Mouse (Mus musculus) adrenal gland, postnatal 14 days (tissue): ENCODE data around the gene Chd5. TPM values are rescaled to one million over a fixed set of nuclear protein-coding genes. Genes with fewer than 3 reads are reported as not detected.

ENCODE experiments used
- DNase-seq: peaks from one replicate; pipeline ENCODE4 v3.0.0; 2021; ENCODE audit warnings: mixed read lengths
- total RNA-seq: library from RNA; stranded (reverse); gene quantifications from 2 replicates; pipeline ENCODE4 v1.2.3, GENCODE M21; 2021

The Chd5 gene
- total RNA-seq, 1 experiment from 2014 or later = 8.0 TPM

- DNase-seq = no peak
These were observed 15.6 kb downstream of the Chd5 start for GRCm38 (mm10) chr4:152353886-152354637.

DNA sequence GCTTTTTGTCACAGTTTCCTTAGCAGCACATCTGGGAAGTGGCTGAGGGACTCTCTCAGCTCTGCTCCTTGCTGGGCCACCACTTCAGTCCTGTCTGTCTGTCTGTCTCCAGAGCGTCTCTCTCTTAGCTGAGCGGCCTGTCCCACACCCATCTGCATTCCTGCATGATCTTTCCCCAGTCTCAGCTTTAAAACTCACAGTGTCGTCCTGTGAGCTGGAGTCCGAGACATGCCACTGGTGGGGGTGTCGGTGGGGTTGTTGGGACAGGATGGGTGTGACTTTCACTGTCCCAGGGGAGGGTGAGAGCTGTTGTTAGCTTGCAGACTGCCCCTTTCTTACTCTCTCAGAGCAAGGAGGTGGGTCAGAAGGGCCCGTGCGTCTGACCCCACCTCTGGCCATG, 17.2 kb downstream of the Chd5 start:
- no peak for DNase-seq

GRCm38 (mm10) chr4:152359700-152360099, 21.2 kb downstream of the Chd5 start:
- DNase-seq = no peak

GRCm38 (mm10) chr4:152360855-152361254, 22.4 kb downstream of the Chd5 start:
- DNase-seq = peak; percentile 47

GRCm38 (mm10) chr4:152362180-152362579, 23.7 kb downstream of the Chd5 start:
- no peak for DNase-seq

GRCm38 (mm10) chr4:152365228-152365627, 26.8 kb downstream of the Chd5 start:
- no peak for DNase-seq

GRCm38 (mm10) chr4:152382528-152383252, 44.2 kb downstream of the Chd5 start:
- no peak for DNase-seq

DNA sequence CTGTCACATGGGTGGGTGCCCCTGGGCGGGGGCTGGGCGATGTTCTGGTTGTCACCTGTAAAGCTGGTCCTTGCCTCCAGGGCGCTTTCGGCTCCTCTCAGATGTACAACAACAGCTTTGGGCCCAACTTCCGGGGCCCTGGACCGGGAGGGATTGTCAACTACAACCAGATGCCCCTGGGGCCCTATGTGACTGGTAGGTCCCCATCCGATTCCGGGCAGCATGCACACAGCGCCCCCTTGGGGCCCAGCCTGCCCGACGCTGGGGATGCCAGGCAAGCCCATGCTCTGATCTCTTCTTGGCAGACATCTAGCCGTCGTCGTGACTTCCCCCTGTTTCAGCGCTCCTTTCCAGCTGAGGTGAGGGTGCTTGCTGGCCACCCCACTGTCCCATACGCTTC, 47.2 kb downstream of the Chd5 start:
- DNase-seq = peak; percentile 74

DNA sequence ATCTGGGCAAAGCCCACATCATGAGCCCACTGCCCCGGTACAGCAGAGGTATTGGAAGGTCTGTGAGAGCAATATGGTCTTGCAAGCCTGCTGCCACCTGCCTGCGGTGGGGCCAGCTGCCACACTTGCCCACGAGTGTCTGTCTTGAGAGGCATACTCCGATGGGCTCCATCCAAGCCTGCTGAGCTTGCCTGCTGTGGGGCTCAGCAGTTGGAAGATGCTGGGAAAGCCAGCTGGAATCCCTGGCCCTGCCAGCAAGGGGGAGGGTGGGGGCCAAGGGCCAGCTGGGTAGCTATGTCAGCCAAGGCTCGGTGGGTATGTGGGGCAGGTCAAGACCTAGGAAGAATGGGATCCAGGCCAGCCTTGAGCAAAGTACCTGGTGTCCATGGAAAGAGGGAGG, 53.7 kb downstream of the Chd5 start:
- no peak for DNase-seq

GRCm38 (mm10) chr4:152392627-152393026, 54.2 kb downstream of the Chd5 start:
- DNase-seq = no peak

GRCm38 (mm10) chr4:152398926-152399325, 60.5 kb downstream of the Chd5 start:
- no peak for DNase-seq

- DNase-seq = no peak
These were observed 66.7 kb downstream of the Chd5 start for GRCm38 (mm10) chr4:152405143-152405542.

DNA sequence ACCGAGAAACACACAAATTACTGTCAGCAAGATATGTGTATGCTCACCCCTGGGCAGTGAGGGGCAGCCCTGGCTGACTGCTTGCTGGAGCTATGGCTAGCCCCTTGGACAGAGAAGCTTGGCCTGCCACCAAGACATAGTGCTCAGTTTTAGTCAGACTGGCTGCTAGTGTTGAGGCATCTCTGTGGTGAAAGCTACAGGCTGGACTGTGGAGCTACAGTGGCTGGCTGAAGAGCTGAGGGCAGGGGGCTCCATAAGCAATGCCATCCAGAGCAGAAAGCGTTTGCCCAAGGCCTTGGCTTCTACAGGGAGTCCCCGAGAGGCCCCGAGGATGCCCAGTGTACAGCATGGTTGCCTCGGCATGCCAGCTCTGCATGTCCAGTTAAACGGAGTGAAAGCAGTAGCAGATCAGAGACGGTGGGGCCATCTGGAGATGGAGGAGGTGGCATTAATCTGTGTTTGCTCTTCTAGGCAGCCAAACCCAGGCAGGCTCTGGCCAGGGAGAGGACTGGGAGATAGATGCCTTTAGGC, 67.3 kb downstream of the Chd5 start:
- peak; percentile 16 for DNase-seq

GRCm38 (mm10) chr4:152406531-152406930, 68.1 kb downstream of the Chd5 start:
- DNase-seq = no peak

GRCm38 (mm10) chr4:152410961-152411360, 72.5 kb downstream of the Chd5 start:
- DNase-seq = peak; percentile 59

- DNase-seq = no peak
These were observed 74.2 kb downstream of the Chd5 start for GRCm38 (mm10) chr4:152412524-152413080.

GRCm38 (mm10) chr4:152418229-152419060, 80.0 kb downstream of the Chd5 start:
- no peak for DNase-seq

DNA sequence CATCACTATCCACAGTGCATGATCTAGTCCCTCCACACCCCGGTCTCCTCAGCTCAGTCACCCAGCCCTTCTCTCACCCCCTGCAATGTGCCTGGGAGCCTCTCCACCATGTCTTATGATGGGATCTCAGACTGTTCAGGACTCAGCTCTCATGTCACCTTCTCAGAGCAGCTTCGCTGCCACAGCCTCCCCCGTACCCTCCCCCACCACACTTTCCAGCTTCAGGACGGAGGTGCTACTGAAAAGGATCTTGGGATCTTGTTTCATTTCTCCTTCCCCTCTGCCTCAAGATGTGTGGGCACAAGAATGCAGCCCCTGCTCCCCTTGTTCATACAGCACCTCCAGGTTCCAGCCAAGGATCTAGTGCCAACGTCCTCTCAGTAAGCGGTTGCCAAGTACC, 85.1 kb downstream of the Chd5 start:
- DNase-seq = no peak

DNA sequence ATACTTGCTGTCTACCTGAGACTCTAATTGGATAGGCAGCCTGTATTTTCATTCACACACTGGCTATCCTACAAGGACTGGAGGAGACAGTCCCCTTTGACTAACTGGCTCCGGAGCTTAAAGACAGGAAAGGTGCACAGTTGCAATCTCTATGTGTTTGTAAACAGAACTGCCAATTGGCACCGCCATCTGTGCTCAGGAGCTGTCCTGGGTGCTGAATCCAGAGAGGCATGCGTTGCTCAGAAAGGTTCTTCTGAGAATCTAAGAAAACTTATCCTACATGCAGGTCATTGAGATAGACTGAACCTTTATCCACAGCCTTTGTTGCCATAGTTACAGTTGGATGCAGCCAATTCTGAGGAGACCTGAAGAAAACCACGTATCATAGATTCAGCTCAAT, 85.9 kb downstream of the Chd5 start:
- DNase-seq = peak; percentile 80

DNA sequence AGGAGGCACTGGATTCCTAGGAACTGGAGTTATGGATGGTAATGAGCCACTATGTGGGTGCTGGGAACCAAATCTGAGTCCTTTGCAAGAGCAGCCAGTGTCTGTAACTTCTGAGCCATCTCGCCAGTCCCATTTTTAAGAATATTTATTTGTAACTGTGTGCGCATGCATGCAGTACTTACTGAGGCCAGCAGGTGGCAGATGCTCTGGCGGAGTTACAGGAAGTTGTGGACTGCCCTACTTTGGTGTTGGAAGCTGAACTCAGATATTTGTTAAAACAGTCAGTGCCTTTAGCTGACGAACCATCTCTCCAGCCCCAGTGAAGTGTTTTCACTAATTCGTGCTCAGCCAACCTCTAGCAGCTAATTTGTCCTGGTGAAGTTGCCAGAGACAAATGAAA, 86.5 kb downstream of the Chd5 start:
- no peak for DNase-seq

GRCm38 (mm10) chr4:152428259-152428658, 89.8 kb downstream of the Chd5 start:
- no peak for DNase-seq

DNA sequence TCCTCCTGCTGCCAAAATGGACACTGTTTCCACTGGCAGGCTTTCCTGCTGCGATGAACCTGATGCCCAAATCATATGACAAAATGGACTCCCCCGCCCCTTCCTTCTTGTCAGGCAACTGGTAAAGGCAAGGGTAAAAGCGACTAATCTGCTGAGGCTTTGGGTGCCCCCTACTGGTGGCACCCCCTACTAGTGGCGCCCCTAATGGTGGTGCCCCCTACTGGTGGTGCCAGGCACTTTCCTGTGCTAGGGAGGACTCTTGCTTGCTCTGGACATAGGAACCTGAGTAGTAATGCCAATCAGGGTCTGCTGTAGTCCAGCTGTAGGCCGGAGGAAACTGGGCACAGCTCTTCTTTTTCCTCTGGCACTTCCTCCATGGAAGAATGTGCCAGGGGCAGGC, 93.9 kb downstream of the Chd5 start:
- peak; percentile 67 for DNase-seq
